Comparison of ENCODE assay signal across 8 mouse cellular contexts in genomic region chr17:80480031-80480854, GRCm38 (mm10). TPM values are rescaled to one million over a fixed set of nuclear protein-coding genes. Genes with fewer than 3 reads are reported as not detected.
DNase-seq lines count a peak whose midpoint lies in the region; ATAC-seq and TF ChIP-seq lines count a peak whose summit lies in the region.

Gene Sos1, minus strand, starts transcription at chr17:80480453.

- ATAC-seq in megakaryocyte, adult 5-6 weeks (ENCODE audit: poor library complexity, severe bottlenecking), result peak; percentile 71

- H3K27ac ChIP-seq in cortical plate, adult 2 months (ENCODE audit: insufficient read depth, low read length), result peak within 1 kb of the TSS; percentile 98

- peak within 1 kb of the TSS; percentile 90 for H3K4me3 ChIP-seq in cortical plate, adult 2 months (ENCODE audit: insufficient read depth, low read length)

- no peak for TF ChIP-seq CTCF in cortical plate, adult 2 months (IDR thresholded peaks at IDR 0.05; ENCODE audit: extremely low read depth, insufficient read depth, low read length)

- no peaks in the 10 kb centered on the region; the same call in 1 of the 2 replicates for H3K4me1 ChIP-seq in cortical plate, adult 2 months (ENCODE audit: control insufficient read depth, insufficient read depth, low read length)

- TF ChIP-seq POLR2A in cortical plate, adult 2 months (IDR thresholded peaks at IDR 0.05; ENCODE audit: extremely low read depth, insufficient read depth, low read length), result peak; percentile 59

- DNase-seq in adipocyte (ENCODE audit: low spot score), result peak; percentile 94
- peak; percentile 90 to 94 for DNase-seq in gastrocnemius, adult 8-10 months (ENCODE audit: low spot score in 2 of 2)
- peak; percentile 75 for DNase-seq in hindlimb bud, embryonic 11.5 days (ENCODE audit: extremely low spot score, low read depth, low spot score)
- peak; percentile 89 to 94 for DNase-seq in left cerebral cortex, adult 8-10 months (ENCODE audit: low spot score in 2 of 2)
- DNase-seq in right cerebral cortex, adult 18-20 months, result peak; percentile 96
- DNase-seq in urinary bladder, adult 2 months (ENCODE audit: low spot score), result peak; percentile 99

RNA-seq across cellular contexts. Expression of gene Sos1, which starts in this region (rescaled TPM):
- polyA plus RNA-seq in cortical plate, adult 2 months (2012; rRNA removed), result 14.2 TPM in 2 replicates
- 10 to 100 TPM; 13.2 to 16.6 (median 16.0) TPM for total RNA-seq in gastrocnemius, adult 8-10 months (2022)
- 10 to 100 TPM; 31.8 to 35.6 (median 33.5) TPM for total RNA-seq in left cerebral cortex, adult 8-10 months (2022)
- total RNA-seq in megakaryocyte, adult 5-6 weeks (2015), result 16.4 and 17.2 TPM in 2 replicates
- 6.1 and 10.0 TPM in 2 replicates for total RNA-seq in megakaryocyte, adult 5-6 weeks (2017)
- polyA plus RNA-seq in urinary bladder, adult 2 months (2012; rRNA removed), result 6.5 and 9.3 TPM in 2 replicates

Comparison
In these comparisons a context has a peak if more than half of its experiments do, and no peak if none do; other contexts are left out.
1. Peak in every context shown above with its lines: DNase-seq, ATAC-seq, H3K4me3 ChIP-seq and H3K27ac ChIP-seq.